Comparison of ENCODE assay signal across 8 mouse cellular contexts in genomic region chr14:21101562-21101961, GRCm38 (mm10). TPM values are rescaled to one million over a fixed set of nuclear protein-coding genes. Genes with fewer than 3 reads are reported as not detected.
DNase-seq lines count a peak whose midpoint lies in the region; ATAC-seq lines count a peak whose summit lies in the region.

No protein-coding gene starts in this region.

- peak overlapping the region; percentile 19; the same call in 1 of the 2 replicates for H3K27ac ChIP-seq in liver, embryonic 11.5 days (ENCODE audit: low read depth, low read length)

- ATAC-seq in liver, embryonic 11.5 days (replicated peaks; ENCODE audit: low FRiP score): no peak
- ATAC-seq in cerebellum, adult (ENCODE audit: insufficient number of reproducible peaks, low FRiP score, low TSS enrichment): no peak
- no peak for ATAC-seq in monocyte, adult 5-6 weeks (replicated peaks; ENCODE audit: insufficient number of reproducible peaks, low FRiP score, low TSS enrichment, poor library complexity, severe bottlenecking)

- no peaks in the 10 kb centered on the region; the same call in 1 of the 2 replicates for H3K36me3 ChIP-seq in liver, embryonic 11.5 days (ENCODE audit: control insufficient read depth, insufficient read depth, low read length)

- 0 out of 2 replicates have a peak overlapping the region, but pooled peaks have one; percentile 14 for H3K9ac ChIP-seq in liver, embryonic 11.5 days (ENCODE audit: low read depth, low read length)

- 30% methylated on average over 7 of the region's 7 CpGs for WGBS in liver, embryonic 11.5 days

- no peak overlapping the region for H3K4me3 ChIP-seq in liver, embryonic 11.5 days (ENCODE audit: low read depth, low read length)

- no peaks in the 10 kb centered on the region for H3K27me3 ChIP-seq in liver, embryonic 11.5 days (replicated peaks; ENCODE audit: control insufficient read depth, insufficient read depth, low read length)

- H3K9me3 ChIP-seq in liver, embryonic 11.5 days (ENCODE audit: control insufficient read depth, low read length): no peaks in the 10 kb centered on the region

- no peak overlapping the region for H3K4me2 ChIP-seq in liver, embryonic 11.5 days

- DNase-seq in adrenal gland, postnatal 14 days: peak; percentile 41
- no peak for DNase-seq in adrenal gland, adult 8-10 months
- DNase-seq in 3T3-L1 (ENCODE audit: low read depth, low spot score): peak; percentile 88
- DNase-seq in heart, adult 18-20 months: peak; percentile 75
- no peak for DNase-seq in liver, embryonic 11.5 days (ENCODE audit: low spot score)
- DNase-seq in natural killer cell, adult 2 months (ENCODE audit: low spot score in 2 of 2): no peak

- H3K4me1 ChIP-seq in liver, embryonic 11.5 days (replicated peaks; ENCODE audit: control insufficient read depth, insufficient read depth, low read length): peaks cover 17% of the 10 kb centered on the region

RNA-seq across cellular contexts. Expression of gene Adk, which starts 49.2 kb away (rescaled TPM):
- total RNA-seq in adrenal gland, postnatal 14 days (2021): 97.4 and 164 TPM in 2 replicates
- total RNA-seq in adrenal gland, adult 8-10 months (2022): 100 to 1,000 TPM; 151 to 212 (median 178) TPM
- total RNA-seq in heart, adult 18-20 months (2021): 100 to 1,000 TPM; 228 to 242 TPM
- 253 and 276 TPM in 2 replicates for polyA plus RNA-seq in liver, embryonic 11.5 days (2014; fragmentation: Nextera tagmentation; extraction: Ambion mirVana)
- total RNA-seq in monocyte, adult 5-6 weeks (2017): 17.1 to 47.3 TPM (median 39.0 TPM) in 3 replicates

RNA-seq across cellular contexts. Expression of gene Ap3m1, which starts 49.3 kb away (rescaled TPM):
- 87.7 and 99.3 TPM in 2 replicates for total RNA-seq in adrenal gland, postnatal 14 days (2021)
- 100 to 1,000 TPM in 3 of 4 experiments, 10 to 100 TPM in 1; 97.7 to 120 (median 110) TPM for total RNA-seq in adrenal gland, adult 8-10 months (2022)
- 10 to 100 TPM; 48.1 to 48.8 TPM for total RNA-seq in heart, adult 18-20 months (2021)
- polyA plus RNA-seq in liver, embryonic 11.5 days (2014; fragmentation: Nextera tagmentation; extraction: Ambion mirVana): 55.7 and 75.0 TPM in 2 replicates
- 22.6 to 57.8 TPM (median 41.4 TPM) in 3 replicates for total RNA-seq in monocyte, adult 5-6 weeks (2017)

Comparison
In these comparisons a context has a peak if more than half of its experiments do, and no peak if none do; other contexts are left out.
1. DNase-seq: peak in adrenal gland, postnatal 14 days (single experiment), 3T3-L1 (single experiment) and heart, adult 18-20 months (2 of 2); none in adrenal gland, adult 8-10 months (single experiment), liver, embryonic 11.5 days (single experiment) and natural killer cell, adult 2 months (0 of 2).